Mouse (Mus musculus): ENCODE results near the gene Dapk1. TPM values are rescaled to one million over a fixed set of nuclear protein-coding genes. Genes with fewer than 3 reads are reported as not detected.

Dapk1 gene
- polyA plus RNA-seq, 1 experiment from 2014 or later, result 34.9 TPM

DNA sequence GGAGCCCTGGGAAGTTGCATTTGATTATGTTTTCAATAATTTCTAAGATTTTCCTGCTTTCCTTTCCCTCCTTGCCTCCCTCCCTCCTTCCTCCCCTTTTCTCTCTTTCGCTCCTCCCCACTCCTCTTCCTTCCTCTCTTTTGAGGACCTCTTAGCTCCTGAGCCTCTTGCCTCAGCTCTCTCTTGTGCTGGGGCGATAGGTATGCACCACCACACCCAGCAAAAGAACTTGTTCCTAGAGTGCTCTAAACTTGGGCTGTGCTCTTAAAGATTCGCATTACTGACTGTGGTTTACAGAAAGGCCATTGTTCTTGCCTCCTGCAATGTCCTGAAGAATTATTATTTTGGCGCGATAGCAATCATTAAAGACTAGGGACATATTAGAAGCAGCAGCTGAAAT, 46.6 kb downstream of the Dapk1 start:
- WGBS, result 88% methylated on average over 5 of the region's 5 CpGs
- ATAC-seq (ENCODE audit: low FRiP score), result no peak
- no peak overlapping the region for H3K4me2 ChIP-seq
- peaks cover 17% of the 10 kb centered on the region for H3K4me1 ChIP-seq
- no peak overlapping the region for H3K9ac ChIP-seq (replicated peaks)
- H3K9me3 ChIP-seq (replicated peaks), result no peaks in the 10 kb centered on the region
- 0 out of 2 replicates have a peak, but pooled peaks cover 4% of the 10 kb centered on the region for H3K36me3 ChIP-seq
- no peaks in the 10 kb centered on the region for H3K27me3 ChIP-seq (replicated peaks)
- H3K27ac ChIP-seq (replicated peaks), result no peak overlapping the region
- no peak overlapping the region for H3K4me3 ChIP-seq (replicated peaks)

DNA sequence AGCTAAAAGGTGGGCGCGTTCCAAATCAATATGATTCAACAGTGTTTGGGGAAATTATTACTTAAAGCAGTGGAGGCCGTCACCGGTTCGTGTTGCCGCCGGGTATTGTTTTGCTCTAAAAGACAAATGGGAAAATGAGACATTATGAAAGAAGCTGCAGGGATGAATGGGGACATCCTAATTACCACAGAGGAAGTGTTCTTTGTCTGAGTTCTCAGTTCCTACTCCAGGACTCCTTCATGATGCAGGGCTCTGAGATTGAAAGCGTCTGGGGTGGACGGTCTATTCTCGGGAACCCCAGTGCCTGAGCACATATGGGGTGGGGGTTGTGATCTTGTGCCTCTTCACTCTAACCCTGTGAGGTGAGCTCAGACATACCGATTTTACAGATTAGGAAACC, 48.3 kb downstream of the Dapk1 start:
- Histone ChIP-seq H3K9me3 (replicated peaks) (no peaks in the 10 kb centered on the region), H3K4me3 (replicated peaks) (no peak overlapping the region), H3K27me3 (replicated peaks) (no peaks in the 10 kb centered on the region), H3K27ac (replicated peaks) (no peak overlapping the region), H3K4me1 (peaks cover 9% of the 10 kb centered on the region; the same call in 1 of the 2 replicates), H3K9ac (replicated peaks) (no peak overlapping the region), H3K4me2 (no peak overlapping the region), H3K36me3 (0 out of 2 replicates have a peak, but pooled peaks cover 4% of the 10 kb centered on the region)
- ATAC-seq (ENCODE audit: low FRiP score), result no peak
- WGBS, result 80% methylated on average over 11 of the region's 11 CpGs

DNA sequence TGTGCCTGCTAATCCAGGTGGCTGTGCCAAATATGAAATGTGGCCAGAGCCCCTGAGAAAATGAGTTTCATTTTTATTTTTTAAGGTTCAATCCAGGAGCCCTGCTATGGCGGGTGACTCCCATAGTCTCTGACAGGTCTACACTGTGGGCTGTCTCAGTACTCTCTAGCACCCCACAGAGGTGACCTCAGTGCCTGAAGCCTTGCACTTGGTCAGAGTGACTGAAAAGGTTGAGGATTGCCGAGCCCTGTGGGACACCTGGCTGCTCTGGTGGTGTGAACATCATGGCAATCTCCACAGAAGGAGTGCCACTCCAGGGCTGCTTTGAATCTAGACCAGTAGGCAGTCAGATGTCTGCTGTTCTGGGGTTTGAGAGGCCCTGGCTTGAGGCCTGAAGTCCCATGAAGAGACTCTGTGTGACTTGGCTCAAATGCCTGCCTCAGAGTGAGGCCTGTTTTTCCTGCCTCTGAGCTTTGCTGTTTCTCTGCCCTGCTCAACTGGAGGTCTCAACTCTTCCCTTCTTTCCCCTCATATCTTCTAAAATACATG, 52.3 kb downstream of the Dapk1 start:
- ATAC-seq (ENCODE audit: low FRiP score), result no peak
- H3K36me3 ChIP-seq, result no peaks in the 10 kb centered on the region
- H3K4me3 ChIP-seq (replicated peaks), result no peak overlapping the region
- H3K4me2 ChIP-seq, result no peak overlapping the region
- no peak overlapping the region for H3K27ac ChIP-seq (replicated peaks)
- no peaks in the 10 kb centered on the region for H3K27me3 ChIP-seq (replicated peaks)
- 95% methylated on average over 2 of the region's 2 CpGs for WGBS
- H3K9me3 ChIP-seq (replicated peaks), result no peaks in the 10 kb centered on the region
- H3K4me1 ChIP-seq, result peaks cover 9% of the 10 kb centered on the region; the same call in 1 of the 2 replicates
- H3K9ac ChIP-seq (replicated peaks), result no peak overlapping the region

DNA sequence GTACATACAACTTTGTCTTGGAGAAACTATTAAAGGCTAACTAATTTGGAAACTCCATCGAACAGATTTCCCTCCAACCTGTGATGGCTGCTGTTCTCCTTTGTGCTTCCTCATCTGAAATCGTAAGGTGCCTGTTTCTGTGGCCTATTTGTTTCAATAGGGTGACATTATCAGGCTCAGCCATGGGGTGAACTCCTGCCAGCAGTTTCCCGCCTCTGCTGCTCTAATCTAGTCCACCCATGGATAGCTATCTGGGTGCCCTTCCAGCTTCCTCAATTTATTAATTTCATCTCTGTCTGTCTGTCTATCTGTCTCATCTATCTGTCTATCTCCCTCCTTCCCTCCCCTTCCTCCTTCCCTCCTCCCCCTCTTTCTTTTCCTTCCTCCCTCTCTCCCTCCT, 53.5 kb downstream of the Dapk1 start:
- Histone ChIP-seq H3K4me3 (replicated peaks) (no peak overlapping the region), H3K9ac (replicated peaks) (no peak overlapping the region), H3K27ac (replicated peaks) (no peak overlapping the region), H3K4me2 (no peak overlapping the region), H3K36me3 (no peaks in the 10 kb centered on the region), H3K9me3 (replicated peaks) (no peaks in the 10 kb centered on the region), H3K4me1 (peaks cover 10% of the 10 kb centered on the region), H3K27me3 (replicated peaks) (no peaks in the 10 kb centered on the region)
- WGBS, result 85% methylated on average over 3 of the region's 3 CpGs
- ATAC-seq (ENCODE audit: low FRiP score), result no peak

DNA sequence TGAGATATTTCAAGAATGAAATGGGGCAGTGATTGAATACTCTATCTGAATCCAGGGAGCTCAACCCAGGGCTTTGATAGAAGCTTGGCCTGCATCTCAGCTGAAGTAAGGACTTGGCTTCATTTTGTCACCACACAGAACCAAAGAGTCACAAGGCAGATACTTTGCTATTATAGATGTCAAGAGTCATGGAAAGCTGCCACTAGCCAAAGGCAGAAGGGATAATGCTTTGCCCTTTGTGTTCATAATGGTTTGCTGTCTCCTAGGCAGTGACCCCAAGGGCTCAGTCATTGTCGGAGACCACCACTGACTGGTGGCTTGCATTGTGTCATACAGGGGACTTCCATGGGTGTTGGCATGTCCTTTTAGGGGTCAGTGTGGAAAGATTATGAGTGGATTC, 57.9 kb downstream of the Dapk1 start:
- Histone ChIP-seq H3K27ac (replicated peaks) (no peak overlapping the region), H3K4me1 (peaks cover 22% of the 10 kb centered on the region), H3K36me3 (no peaks in the 10 kb centered on the region), H3K4me3 (replicated peaks) (no peak overlapping the region), H3K9ac (replicated peaks) (no peak overlapping the region), H3K9me3 (replicated peaks) (no peaks in the 10 kb centered on the region), H3K4me2 (no peak overlapping the region), H3K27me3 (replicated peaks) (no peaks in the 10 kb centered on the region)
- ATAC-seq (ENCODE audit: low FRiP score), result no peak
- 79% methylated on average over 1 of the region's 1 CpGs for whole genome bisulfite sequencing

DNA sequence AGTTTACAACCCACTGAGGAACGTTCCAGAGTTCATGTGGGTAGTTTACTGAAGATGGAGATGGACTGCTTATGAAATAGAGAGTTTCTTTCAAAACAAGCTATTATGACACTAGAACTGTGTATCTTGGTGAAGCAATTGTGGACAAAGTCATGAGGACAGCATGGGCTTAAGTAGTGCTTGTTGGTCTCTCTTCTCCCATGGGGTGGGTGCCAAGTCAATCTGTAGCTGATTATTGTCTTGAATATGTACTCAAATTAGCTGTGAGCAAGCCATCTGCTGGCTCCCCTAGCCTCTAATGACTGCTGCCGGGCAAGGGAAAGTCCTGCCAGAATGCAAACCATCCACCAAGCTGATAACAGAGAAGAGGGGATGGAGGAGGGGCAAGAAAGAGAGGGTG, 58.3 kb downstream of the Dapk1 start:
- ATAC-seq (ENCODE audit: low FRiP score), result no peak
- H3K4me1 ChIP-seq, result peaks cover 22% of the 10 kb centered on the region
- no peak overlapping the region for H3K27ac ChIP-seq (replicated peaks)
- no peak overlapping the region for H3K9ac ChIP-seq (replicated peaks)
- 57% methylated on average over 2 of the region's 2 CpGs for WGBS
- H3K36me3 ChIP-seq, result no peaks in the 10 kb centered on the region
- no peaks in the 10 kb centered on the region for H3K27me3 ChIP-seq (replicated peaks)
- H3K9me3 ChIP-seq (replicated peaks), result no peaks in the 10 kb centered on the region
- H3K4me2 ChIP-seq, result no peak overlapping the region
- H3K4me3 ChIP-seq (replicated peaks), result no peak overlapping the region

DNA sequence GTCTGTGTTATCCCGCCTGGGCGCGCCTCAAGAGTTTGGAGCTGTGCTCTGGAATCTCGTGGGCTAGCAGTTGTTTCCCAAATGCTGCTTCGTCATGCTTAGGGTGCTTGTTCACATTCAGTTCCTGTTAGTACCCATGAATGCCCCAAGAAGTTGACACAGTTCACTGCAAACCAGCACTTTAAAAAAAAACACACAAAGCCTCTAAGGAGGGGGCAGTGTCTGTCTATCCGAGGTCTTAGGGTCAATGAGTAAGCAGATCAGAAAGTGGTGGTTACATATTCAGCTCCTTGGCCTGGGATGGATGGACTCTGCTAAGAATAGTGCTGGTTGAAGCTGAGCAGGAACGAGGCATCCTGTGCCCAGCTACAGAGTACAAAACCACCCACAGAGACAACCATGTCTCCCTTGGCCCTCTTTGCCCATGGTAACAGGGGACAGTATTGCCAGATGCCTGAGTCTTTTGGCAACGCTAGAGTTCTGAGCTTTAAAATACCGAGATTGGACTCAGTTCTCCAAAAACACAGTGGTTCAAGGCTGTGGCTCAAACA, 59.0 kb downstream of the Dapk1 start:
- peaks cover 22% of the 10 kb centered on the region for H3K4me1 ChIP-seq
- H3K9ac ChIP-seq (replicated peaks), result no peak overlapping the region
- no peaks in the 10 kb centered on the region for H3K36me3 ChIP-seq
- no peaks in the 10 kb centered on the region for H3K9me3 ChIP-seq (replicated peaks)
- H3K4me3 ChIP-seq (replicated peaks), result no peak overlapping the region
- no peak overlapping the region for H3K27ac ChIP-seq (replicated peaks)
- H3K27me3 ChIP-seq (replicated peaks), result no peaks in the 10 kb centered on the region
- 85% methylated on average over 9 of the region's 9 CpGs for WGBS
- ATAC-seq (ENCODE audit: low FRiP score), result no peak
- no peak overlapping the region for H3K4me2 ChIP-seq

DNA sequence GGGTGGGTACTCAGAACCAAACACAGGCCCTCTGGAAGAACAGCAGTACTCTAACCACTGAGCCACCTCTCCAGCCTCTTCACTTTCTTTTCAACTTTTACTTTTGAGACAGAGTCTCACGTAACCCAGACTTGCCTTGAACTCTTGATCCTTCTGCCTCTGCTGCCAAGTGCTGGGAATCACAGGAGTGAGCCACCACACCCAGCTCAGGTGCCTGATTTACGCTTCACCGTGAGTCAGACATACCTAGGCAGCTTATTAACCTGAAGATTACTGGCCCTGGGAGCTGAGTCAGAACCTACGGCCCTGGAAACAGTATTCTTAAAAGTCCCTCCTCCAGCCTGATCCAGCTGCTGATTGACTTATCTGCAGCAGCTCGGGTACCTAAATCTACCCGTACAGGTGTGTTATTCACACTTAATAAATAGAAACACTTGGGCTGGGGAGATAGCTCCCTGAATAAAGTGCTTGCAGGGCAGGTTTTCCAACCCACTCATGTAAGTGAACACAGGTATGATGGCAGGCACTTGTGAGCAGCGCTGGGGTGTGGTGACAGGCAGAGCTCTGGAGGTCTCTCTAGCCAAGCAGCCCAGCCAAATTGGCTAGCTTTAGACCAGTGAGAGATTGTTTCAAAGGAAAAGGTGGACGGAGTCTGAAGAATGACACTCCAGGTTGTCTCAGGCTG, 60.9 kb downstream of the Dapk1 start:
- Histone ChIP-seq H3K27ac (replicated peaks) (no peak overlapping the region), H3K4me3 (replicated peaks) (no peak overlapping the region), H3K27me3 (replicated peaks) (no peaks in the 10 kb centered on the region), H3K4me2 (no peak overlapping the region), H3K36me3 (no peaks in the 10 kb centered on the region), H3K9me3 (replicated peaks) (no peaks in the 10 kb centered on the region), H3K4me1 (peaks cover 22% of the 10 kb centered on the region), H3K9ac (replicated peaks) (no peak overlapping the region)
- 93% methylated on average over 8 of the region's 8 CpGs for WGBS
- ATAC-seq (ENCODE audit: low FRiP score), result no peak

DNA sequence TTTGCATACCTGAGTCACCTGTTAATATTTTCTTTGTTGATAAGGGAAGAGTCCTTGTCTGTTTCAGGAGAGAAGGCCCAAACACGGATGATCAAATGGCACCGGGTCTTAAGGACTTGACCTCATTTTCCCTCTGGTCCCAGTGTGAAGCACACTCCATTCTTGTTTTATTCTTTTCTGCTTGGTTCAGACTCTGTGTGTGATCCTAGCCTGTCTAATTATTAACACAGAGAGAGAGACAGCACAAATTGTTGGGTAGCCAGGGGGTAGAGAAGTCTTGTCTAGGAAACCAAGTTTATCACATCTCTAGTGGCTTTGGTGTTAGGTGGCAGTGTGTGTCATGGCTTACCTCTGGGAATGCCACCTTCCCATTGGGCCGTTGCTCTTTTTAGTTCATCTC, 62.3 kb downstream of the Dapk1 start:
- Histone ChIP-seq H3K4me3 (replicated peaks) (no peak overlapping the region), H3K36me3 (no peaks in the 10 kb centered on the region), H3K9ac (replicated peaks) (no peak overlapping the region), H3K27ac (replicated peaks) (peak overlapping the region; percentile 28; the same call in 1 of the 2 replicates), H3K4me2 (no peak overlapping the region), H3K4me1 (peaks cover 20% of the 10 kb centered on the region), H3K9me3 (replicated peaks) (no peaks in the 10 kb centered on the region), H3K27me3 (replicated peaks) (no peaks in the 10 kb centered on the region)
- no peak for ATAC-seq (ENCODE audit: low FRiP score)
- 64% methylated on average over 3 of the region's 3 CpGs for WGBS

DNA sequence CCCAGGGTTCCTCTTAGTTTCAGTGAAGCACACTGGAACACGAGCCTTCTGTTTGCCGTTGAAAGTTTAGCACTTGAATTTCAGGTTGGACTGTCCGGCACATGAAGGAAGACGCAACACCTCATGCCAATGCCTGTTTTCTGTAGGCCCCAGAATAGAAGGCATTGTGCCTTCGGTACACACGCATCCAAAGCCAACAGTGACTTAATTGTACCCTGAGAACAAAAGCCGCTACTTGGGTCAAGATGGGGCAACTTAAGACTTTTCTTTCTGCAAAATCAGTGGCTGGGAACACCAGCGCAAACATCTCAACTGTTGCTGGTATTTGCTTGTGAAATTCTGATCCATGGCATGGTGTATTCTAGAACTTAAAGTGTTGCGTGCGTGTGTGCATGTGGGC, 63.1 kb downstream of the Dapk1 start:
- WGBS, result 81% methylated on average over 10 of the region's 10 CpGs
- no peak for ATAC-seq (ENCODE audit: low FRiP score)
- Histone ChIP-seq H3K4me3 (replicated peaks) (no peak overlapping the region), H3K27me3 (replicated peaks) (no peaks in the 10 kb centered on the region), H3K4me2 (no peak overlapping the region), H3K9me3 (replicated peaks) (no peaks in the 10 kb centered on the region), H3K27ac (replicated peaks) (no peak overlapping the region), H3K9ac (replicated peaks) (no peak overlapping the region), H3K4me1 (peaks cover 19% of the 10 kb centered on the region), H3K36me3 (no peaks in the 10 kb centered on the region)

DNA sequence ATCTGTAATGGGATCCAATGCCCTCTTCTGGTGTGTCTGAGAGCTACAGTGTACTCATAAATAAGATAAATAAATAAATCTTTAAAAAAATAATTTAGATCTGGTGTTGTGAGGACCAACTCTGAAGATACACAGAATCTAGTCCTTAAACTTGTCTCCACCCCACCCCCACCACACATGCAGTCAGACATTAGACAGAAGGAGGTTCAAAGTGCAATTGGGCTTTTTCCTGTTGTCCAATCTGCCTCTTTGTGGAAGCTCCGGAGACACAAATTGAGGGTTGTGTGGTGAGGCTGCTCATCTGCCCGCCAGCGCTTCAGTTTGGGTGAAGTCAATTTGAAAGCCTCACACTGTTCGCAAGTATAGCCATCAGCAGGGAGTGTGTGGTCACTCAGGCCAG, 63.7 kb downstream of the Dapk1 start:
- 95% methylated on average over 4 of the region's 4 CpGs for WGBS
- Histone ChIP-seq H3K4me3 (replicated peaks) (no peak overlapping the region), H3K36me3 (no peaks in the 10 kb centered on the region)

DNA sequence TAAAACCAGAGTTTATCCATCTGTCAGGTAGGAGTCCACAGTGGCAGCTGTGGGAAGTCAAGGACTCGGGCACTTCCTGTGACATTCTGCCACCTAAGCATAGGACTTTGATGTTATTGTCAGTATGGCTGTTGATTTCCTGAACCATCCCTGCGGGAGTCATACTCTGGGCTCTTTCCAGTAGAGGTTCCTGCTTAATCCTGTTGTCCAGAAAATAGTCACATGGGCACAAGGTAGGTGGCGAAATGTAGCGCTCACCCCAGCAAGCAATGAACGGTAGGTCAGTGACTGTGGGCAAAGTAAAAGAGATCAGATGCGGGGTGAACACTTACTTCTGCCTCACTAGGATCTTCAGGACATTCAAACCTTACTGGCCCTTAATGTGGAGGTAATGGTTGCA, 66.3 kb downstream of the Dapk1 start:
- H3K9ac ChIP-seq (replicated peaks), result no peak overlapping the region
- H3K4me2 ChIP-seq, result no peak overlapping the region
- WGBS, result 88% methylated on average over 6 of the region's 6 CpGs
- H3K36me3 ChIP-seq, result no peaks in the 10 kb centered on the region
- H3K9me3 ChIP-seq (replicated peaks), result no peaks in the 10 kb centered on the region
- no peaks in the 10 kb centered on the region for H3K27me3 ChIP-seq (replicated peaks)
- peaks cover 12% of the 10 kb centered on the region; the same call in 1 of the 2 replicates for H3K4me1 ChIP-seq
- H3K27ac ChIP-seq (replicated peaks), result no peak overlapping the region
- no peak overlapping the region for H3K4me3 ChIP-seq (replicated peaks)
- ATAC-seq (ENCODE audit: low FRiP score), result no peak

More for the DNA sequence above, 63.7 kb downstream of the Dapk1 start:
- Histone ChIP-seq H3K27me3 (replicated peaks) (no peaks in the 10 kb centered on the region), H3K27ac (replicated peaks) (no peak overlapping the region), H3K9ac (replicated peaks) (no peak overlapping the region), H3K9me3 (replicated peaks) (no peaks in the 10 kb centered on the region), H3K4me2 (no peak overlapping the region), H3K4me1 (peaks cover 15% of the 10 kb centered on the region)
- no peak for ATAC-seq (ENCODE audit: low FRiP score)
